ENCODE assay signal across 8 mouse cellular contexts in genomic region chr5:96677498-96677897, GRCm38 (mm10).
DNase-seq lines count a peak whose midpoint lies in the region; ATAC-seq lines count a peak whose summit lies in the region.

No protein-coding gene starts in this region.

- H3K9ac ChIP-seq in midbrain, embryonic 14.5 days (replicated peaks; ENCODE audit: low read length) = no peak overlapping the region
- H3K9ac ChIP-seq in midbrain, embryonic 11.5 days (ENCODE audit: low read length) = no peak overlapping the region

- no peaks in the 10 kb centered on the region for H3K27me3 ChIP-seq in midbrain, embryonic 14.5 days (ENCODE audit: control insufficient read depth, insufficient read depth, low read length)
- no peaks in the 10 kb centered on the region for H3K27me3 ChIP-seq in midbrain, embryonic 11.5 days (ENCODE audit: control insufficient read depth, insufficient read depth, low read length)
- H3K27me3 ChIP-seq in embryonic facial prominence, embryonic 10.5 days (replicated peaks; ENCODE audit: low read depth, poor library complexity, severe bottlenecking) = no peaks in the 10 kb centered on the region

- H3K27ac ChIP-seq in midbrain, embryonic 14.5 days (replicated peaks; ENCODE audit: low read depth, low read length) = no peak overlapping the region
- no peak overlapping the region for H3K27ac ChIP-seq in midbrain, embryonic 11.5 days (ENCODE audit: low read depth, low read length)
- H3K27ac ChIP-seq in embryonic facial prominence, embryonic 10.5 days (replicated peaks) = no peak overlapping the region

- H3K36me3 ChIP-seq in midbrain, embryonic 14.5 days (ENCODE audit: control insufficient read depth, insufficient read depth, low read length) = no peaks in the 10 kb centered on the region
- H3K36me3 ChIP-seq in midbrain, embryonic 11.5 days (ENCODE audit: control insufficient read depth, insufficient read depth, low read length) = no peaks in the 10 kb centered on the region
- H3K36me3 ChIP-seq in embryonic facial prominence, embryonic 10.5 days (replicated peaks) = no peaks in the 10 kb centered on the region

- ATAC-seq in midbrain, embryonic 14.5 days (ENCODE audit: low FRiP score, low TSS enrichment) = no peak
- ATAC-seq in midbrain, embryonic 11.5 days (ENCODE audit: low FRiP score) = no peak
- no peak for ATAC-seq in activated CD4-positive, CD25-positive, alpha-beta regulatory T cell, adult 4 months

- no peak overlapping the region for H3K4me3 ChIP-seq in midbrain, embryonic 14.5 days (replicated peaks; ENCODE audit: low read depth, low read length)
- no peak overlapping the region for H3K4me3 ChIP-seq in midbrain, embryonic 11.5 days (ENCODE audit: low read depth, low read length)
- H3K4me3 ChIP-seq in embryonic facial prominence, embryonic 10.5 days = no peak overlapping the region

- 35% methylated on average over 2 of the region's 2 CpGs for WGBS in midbrain, embryonic 14.5 days
- 26% methylated on average over 2 of the region's 2 CpGs for WGBS in midbrain, embryonic 11.5 days
- WGBS in embryonic facial prominence, embryonic 10.5 days = 24% methylated on average over 2 of the region's 2 CpGs

- DNase-seq in adrenal gland, adult (ENCODE audit: inconsistent age in 2 of 2, low spot score in 1 of 2) = peak; percentile 10 to 79
- DNase-seq in adrenal gland, adult 8-10 months = no peak
- peak; percentile 54 for DNase-seq in midbrain, embryonic 14.5 days
- DNase-seq in midbrain, embryonic 11.5 days (ENCODE audit: low spot score, missing footprints) = no peak
- peak; percentile 16 for DNase-seq in embryonic facial prominence, embryonic 10.5 days (ENCODE audit: low spot score)
- DNase-seq in kidney, postnatal 10 days = peak; percentile 69
- peak; percentile 63 for DNase-seq in lung, postnatal 25 days (ENCODE audit: low spot score)

- peaks cover 5% of the 10 kb centered on the region; the same call in 1 of the 2 replicates for H3K4me1 ChIP-seq in midbrain, embryonic 14.5 days (ENCODE audit: control insufficient read depth, insufficient read depth, low read length)
- no peaks in the 10 kb centered on the region for H3K4me1 ChIP-seq in midbrain, embryonic 11.5 days (ENCODE audit: control insufficient read depth, insufficient read depth, low read length)
- peaks cover 9% of the 10 kb centered on the region for H3K4me1 ChIP-seq in embryonic facial prominence, embryonic 10.5 days

- H3K4me2 ChIP-seq in midbrain, embryonic 14.5 days (ENCODE audit: low read length) = no peak overlapping the region
- H3K4me2 ChIP-seq in midbrain, embryonic 11.5 days = no peak overlapping the region

- H3K9me3 ChIP-seq in midbrain, embryonic 14.5 days (ENCODE audit: control insufficient read depth, low read length) = no peaks in the 10 kb centered on the region
- H3K9me3 ChIP-seq in midbrain, embryonic 11.5 days (ENCODE audit: control insufficient read depth, low read length) = no peaks in the 10 kb centered on the region
- H3K9me3 ChIP-seq in embryonic facial prominence, embryonic 10.5 days = no peaks in the 10 kb centered on the region

Comparison
In these comparisons a context has a peak if more than half of its experiments do, and no peak if none do; other contexts are left out.
1. DNase-seq: peak in adrenal gland, adult (2 of 2), midbrain, embryonic 14.5 days (single experiment), embryonic facial prominence, embryonic 10.5 days (single experiment), kidney, postnatal 10 days (single experiment) and lung, postnatal 25 days (single experiment); none in adrenal gland, adult 8-10 months (single experiment) and midbrain, embryonic 11.5 days (single experiment).